Mouse (Mus musculus) C2C12 (cell line): ENCODE results near the gene Slc13a3.

Source experiments
- CEBPB ChIP-seq: IDR thresholded peaks from one replicate; pipeline ENCODE4 v1.6.1; 2011; ENCODE audit warnings: low read depth, mild to moderate bottlenecking, control low read depth, moderate library complexity
- CTCF ChIP-seq: IDR thresholded peaks from one replicate; pipeline ENCODE4 v1.5.1; 2011; ENCODE audit not compliant: control insufficient read depth, insufficient read depth, insufficient read length
- MAX ChIP-seq: IDR thresholded peaks from one replicate; pipeline ENCODE4 v1.6.1; 2011; ENCODE audit warnings: mild to moderate bottlenecking, control low read depth
- MYOD1 ChIP-seq: IDR thresholded peaks from one replicate; pipeline ENCODE4 v1.6.1; 2011; ENCODE audit warnings: low read depth; ENCODE audit not compliant: control insufficient read depth, insufficient read length
- MYOG ChIP-seq: IDR thresholded peaks from one replicate; pipeline ENCODE4 v1.6.1; 2011; ENCODE audit not compliant: control insufficient read depth, insufficient read length; ENCODE audit errors: extremely low read depth
- USF1 ChIP-seq: IDR thresholded peaks from one replicate; pipeline ENCODE4 v1.6.1; 2011; ENCODE audit warnings: low read depth, mild to moderate bottlenecking, control low read depth, moderate library complexity

- TF ChIP-seq MAX (no peak), CTCF (no peak), USF1 (no peak), MYOD1 (no peak), CEBPB (no peak), MYOG (no peak)
These were observed 53.3 kb downstream of the Slc13a3 start for GRCm38 (mm10) chr2:165419670-165420111.
